Mouse (Mus musculus) testis, adult 2 months (tissue): Measurements from ENCODE around the gene Foxa3. TPM values are rescaled to one million over a fixed set of nuclear protein-coding genes. Genes with fewer than 3 reads are reported as not detected.

ENCODE experiments used
- H3K27ac ChIP-seq: fragments of 200-500 bp; 2 replicates; pipeline ENCODE4 v1.5.1; 2012; ENCODE audit warnings: low read depth, low read length; ENCODE audit not compliant: control insufficient read depth, insufficient read depth
- H3K27me3 ChIP-seq: fragments of 200-500 bp; 2 replicates; pipeline ENCODE4 v1.6.1; 2012; ENCODE audit warnings: mild to moderate bottlenecking, low read length, moderate library complexity; ENCODE audit not compliant: control insufficient read depth, insufficient read depth
- H3K36me3 ChIP-seq: fragments of 200-500 bp; 2 replicates; pipeline ENCODE4 v1.6.1; 2012; ENCODE audit warnings: mild to moderate bottlenecking, low read length; ENCODE audit not compliant: control insufficient read depth, insufficient read depth
- H3K4me1 ChIP-seq: fragments of 200-500 bp; 2 replicates; pipeline ENCODE4 v1.6.1; 2012; ENCODE audit warnings: low read length; ENCODE audit not compliant: control insufficient read depth, insufficient read depth
- H3K4me3 ChIP-seq: fragments of 200-500 bp; 2 replicates; pipeline ENCODE4 v1.5.1; 2012; ENCODE audit warnings: low read depth, mild to moderate bottlenecking, low read length, moderate library complexity, mixed read lengths; ENCODE audit not compliant: control insufficient read depth
- CTCF ChIP-seq: fragments of 200-500 bp; IDR thresholded peaks from 2 replicates; pipeline ENCODE4 v1.5.1; 2012; ENCODE audit warnings: low read depth, mild to moderate bottlenecking, inconsistent platforms, low read length, moderate library complexity; ENCODE audit not compliant: control insufficient read depth, insufficient read depth, insufficient replicate concordance
- POLR2A ChIP-seq: fragments of 200-500 bp; IDR thresholded peaks from 2 replicates; pipeline ENCODE4 v1.6.1; 2012; ENCODE audit warnings: low read depth, mild to moderate bottlenecking, inconsistent platforms, low read length, moderate library complexity; ENCODE audit not compliant: control insufficient read depth
- polyA plus RNA-seq: library from polyadenylated mRNA; depleted of rRNA; stranded (reverse); fragments of >200 nt; gene quantifications from 2 replicates; pipeline ENCODE4 v1.2.3, GENCODE M21; 2012

The Foxa3 gene
- polyA plus RNA-seq, 1 experiment = 2.1 TPM

DNA sequence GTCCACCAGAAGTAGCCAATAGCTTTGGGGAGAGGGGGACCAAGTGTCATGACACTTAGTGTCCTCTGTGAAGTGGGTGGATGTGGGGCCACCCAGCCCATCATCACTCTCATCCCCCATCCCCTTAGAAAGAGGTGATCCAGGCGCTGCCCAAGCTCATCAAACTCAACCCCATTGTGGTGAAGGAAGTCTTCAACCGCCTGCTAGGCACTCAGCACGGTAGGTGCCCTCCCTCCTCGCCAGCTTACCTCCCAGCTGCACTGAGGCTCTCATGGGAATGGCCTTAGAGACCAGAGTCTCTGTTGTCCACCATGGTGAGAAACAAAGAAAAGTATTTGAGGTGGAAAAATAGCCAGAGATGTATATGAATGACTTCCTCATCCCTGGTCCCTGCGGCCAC lies 25.9 kb upstream of the Foxa3 start:
- H3K4me3 ChIP-seq = no peak overlapping the region
- no peak overlapping the region for H3K27ac ChIP-seq
- peaks cover 10% of the 10 kb centered on the region for H3K4me1 ChIP-seq
- no peaks in the 10 kb centered on the region for H3K36me3 ChIP-seq
- no peaks in the 10 kb centered on the region for H3K27me3 ChIP-seq
- TF ChIP-seq CTCF (no peak), POLR2A (no peak)

- Histone ChIP-seq H3K27ac (no peak overlapping the region), H3K27me3 (no peaks in the 10 kb centered on the region), H3K4me1 (peaks cover under 1% of the 10 kb centered on the region; the same call in 1 of the 2 replicates), H3K36me3 (no peaks in the 10 kb centered on the region; the same call in 1 of the 2 replicates), H3K4me3 (no peak overlapping the region)
- TF ChIP-seq POLR2A (no peak), CTCF (no peak)
Observed at GRCm38 (mm10) chr7:19048006-19048527, 24.7 kb upstream of the Foxa3 start.

GRCm38 (mm10) chr7:19046286-19047069 lies 23.1 kb upstream of the Foxa3 start:
- Histone ChIP-seq H3K4me3 (no peak overlapping the region), H3K36me3 (no peaks in the 10 kb centered on the region; the same call in 1 of the 2 replicates), H3K27ac (peak overlapping the region; percentile 46; the same call in 1 of the 2 replicates), H3K4me1 (no peaks in the 10 kb centered on the region), H3K27me3 (no peaks in the 10 kb centered on the region)
- TF ChIP-seq POLR2A = no peak
- no peak for TF ChIP-seq CTCF

DNA sequence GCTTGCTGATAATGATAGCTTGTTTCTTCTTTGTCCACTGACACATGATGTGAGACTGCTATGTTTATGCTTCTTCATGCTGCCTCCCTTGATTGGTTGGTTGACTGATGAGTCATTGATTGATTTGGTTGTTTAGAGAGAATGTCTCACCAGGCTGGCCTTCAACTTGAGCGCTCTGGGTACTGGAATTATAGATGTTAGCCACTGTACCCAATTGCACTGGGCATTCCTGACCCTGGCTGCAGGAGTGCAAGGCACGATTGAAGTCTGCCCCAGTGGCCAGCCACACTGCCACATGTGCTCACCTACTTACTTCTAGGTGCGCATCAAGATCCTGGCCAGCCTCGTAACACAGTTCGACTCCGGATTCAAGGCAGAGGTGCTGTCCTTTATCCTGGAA lies 21.3 kb upstream of the Foxa3 start:
- Histone ChIP-seq H3K36me3 (no peaks in the 10 kb centered on the region; the same call in none of the 2 replicates), H3K27ac (no peak overlapping the region), H3K4me1 (no peaks in the 10 kb centered on the region), H3K27me3 (no peaks in the 10 kb centered on the region), H3K4me3 (no peak overlapping the region)
- TF ChIP-seq POLR2A (no peak), CTCF (no peak)

DNA sequence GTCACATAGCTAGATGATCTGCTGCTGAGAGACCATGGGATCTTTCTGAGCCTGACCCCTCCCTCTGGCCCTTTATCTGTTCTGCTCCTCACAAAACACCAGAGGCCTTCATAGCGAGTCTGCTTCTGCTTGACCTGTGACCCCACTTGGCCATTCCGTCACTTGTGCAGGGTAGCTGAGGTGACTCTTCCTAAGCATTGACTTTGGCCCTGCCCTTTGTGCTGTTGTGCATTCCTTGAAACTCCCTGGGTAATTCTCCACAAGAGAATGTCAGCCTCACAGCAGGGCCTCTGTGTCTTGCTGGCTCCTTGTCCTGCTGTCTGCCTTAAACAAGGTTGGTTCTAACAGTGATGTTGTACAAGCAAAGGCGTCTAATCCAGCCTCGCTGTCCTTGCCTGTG lies 8.3 kb upstream of the Foxa3 start:
- no peaks in the 10 kb centered on the region; the same call in 1 of the 2 replicates for H3K36me3 ChIP-seq

GRCm38 (mm10) chr7:19029084-19029653 lies 5.8 kb upstream of the Foxa3 start:
- Histone ChIP-seq H3K36me3 (no peaks in the 10 kb centered on the region; the same call in 1 of the 2 replicates), H3K4me3 (no peak overlapping the region), H3K4me1 (peaks cover 5% of the 10 kb centered on the region), H3K27me3 (no peaks in the 10 kb centered on the region), H3K27ac (no peak overlapping the region)
- TF ChIP-seq CTCF = peak; percentile 57; the same call in 1 of the 2 replicates
- no peak for TF ChIP-seq POLR2A

More for the DNA sequence above, 8.3 kb upstream of the Foxa3 start:
- no peak overlapping the region for H3K4me3 ChIP-seq
- no peaks in the 10 kb centered on the region for H3K27me3 ChIP-seq
- no peak for TF ChIP-seq POLR2A
- no peak for TF ChIP-seq CTCF
- H3K4me1 ChIP-seq = no peaks in the 10 kb centered on the region
- H3K27ac ChIP-seq = no peak overlapping the region

GRCm38 (mm10) chr7:19028067-19028466 lies 4.7 kb upstream of the Foxa3 start:
- Histone ChIP-seq H3K36me3 (no peaks in the 10 kb centered on the region; the same call in 1 of the 2 replicates), H3K27ac (no peak overlapping the region), H3K27me3 (no peaks in the 10 kb centered on the region), H3K4me1 (peaks cover 11% of the 10 kb centered on the region), H3K4me3 (no peak overlapping the region)
- TF ChIP-seq POLR2A = no peak
- TF ChIP-seq CTCF = no peak
